Mouse (Mus musculus) limb, embryonic 12.5 days (tissue): Measurements from ENCODE around the gene Tacc3. TPM values are rescaled to one million over a fixed set of nuclear protein-coding genes. Genes with fewer than 3 reads are reported as not detected.

Experiments used
- ATAC-seq: fragments of 200-750 bp; cut with Nextera tagmentation; 2 replicates; pipeline ENCODE4 v1.8.0; 2017; ENCODE audit warnings: low read depth, moderate TSS enrichment; ENCODE audit not compliant: insufficient number of reproducible peaks, insufficient read depth, low FRiP score, low TSS enrichment
- H3K27ac ChIP-seq: fragments of 300-500 bp; sonication (generic); 2 replicates; pipeline ENCODE4 v1.5.1; 2016; ENCODE audit warnings: mild to moderate bottlenecking, moderate library complexity
- H3K27me3 ChIP-seq: fragments of 300-500 bp; sonication (generic); 2 replicates; pipeline ENCODE4 v1.6.1; 2016; ENCODE audit warnings: mild to moderate bottlenecking, moderate library complexity
- H3K36me3 ChIP-seq: fragments of 300-500 bp; sonication (generic); 2 replicates; pipeline ENCODE4 v1.6.1; 2016; ENCODE audit warnings: mild to moderate bottlenecking, moderate library complexity
- H3K4me1 ChIP-seq: fragments of 300-500 bp; sonication (generic); replicated peaks from 2 replicates; pipeline ENCODE4 v1.6.1; 2016
- H3K4me2 ChIP-seq: fragments of 300-500 bp; sonication (generic); 2 replicates; pipeline ENCODE4 v1.6.1; 2016; ENCODE audit warnings: mild to moderate bottlenecking, moderate library complexity
- H3K4me3 ChIP-seq: fragments of 300-500 bp; sonication (generic); replicated peaks from 2 replicates; pipeline ENCODE4 v1.5.1; 2016; ENCODE audit warnings: mild to moderate bottlenecking
- H3K9ac ChIP-seq: fragments of 300-500 bp; sonication (generic); replicated peaks from 2 replicates; pipeline ENCODE4 v1.6.1; 2016; ENCODE audit warnings: mild to moderate bottlenecking, moderate library complexity
- H3K9me3 ChIP-seq: fragments of 300-500 bp; sonication (generic); 2 replicates; pipeline ENCODE4 v1.6.1; 2016; ENCODE audit warnings: mild to moderate bottlenecking, moderate library complexity
- whole genome bisulfite sequencing: fragments of 180-500 bp; shearing (Covaris S2); methylation state at CpG from one replicate; pipeline ENCODE4 v1.1.7; 2016; 5-methylcytosine and 5-hydroxymethylcytosine counted together
- polyA plus RNA-seq: library from polyadenylated mRNA; unstranded; fragments of >200 nt; fragmentation: Nextera tagmentation; extraction: Ambion mirVana; gene quantifications from 2 replicates; pipeline ENCODE4 v1.2.1, GENCODE M21; 2016

The Tacc3 gene
- polyA plus RNA-seq = 258 and 275 TPM in 2 replicates

DNA sequence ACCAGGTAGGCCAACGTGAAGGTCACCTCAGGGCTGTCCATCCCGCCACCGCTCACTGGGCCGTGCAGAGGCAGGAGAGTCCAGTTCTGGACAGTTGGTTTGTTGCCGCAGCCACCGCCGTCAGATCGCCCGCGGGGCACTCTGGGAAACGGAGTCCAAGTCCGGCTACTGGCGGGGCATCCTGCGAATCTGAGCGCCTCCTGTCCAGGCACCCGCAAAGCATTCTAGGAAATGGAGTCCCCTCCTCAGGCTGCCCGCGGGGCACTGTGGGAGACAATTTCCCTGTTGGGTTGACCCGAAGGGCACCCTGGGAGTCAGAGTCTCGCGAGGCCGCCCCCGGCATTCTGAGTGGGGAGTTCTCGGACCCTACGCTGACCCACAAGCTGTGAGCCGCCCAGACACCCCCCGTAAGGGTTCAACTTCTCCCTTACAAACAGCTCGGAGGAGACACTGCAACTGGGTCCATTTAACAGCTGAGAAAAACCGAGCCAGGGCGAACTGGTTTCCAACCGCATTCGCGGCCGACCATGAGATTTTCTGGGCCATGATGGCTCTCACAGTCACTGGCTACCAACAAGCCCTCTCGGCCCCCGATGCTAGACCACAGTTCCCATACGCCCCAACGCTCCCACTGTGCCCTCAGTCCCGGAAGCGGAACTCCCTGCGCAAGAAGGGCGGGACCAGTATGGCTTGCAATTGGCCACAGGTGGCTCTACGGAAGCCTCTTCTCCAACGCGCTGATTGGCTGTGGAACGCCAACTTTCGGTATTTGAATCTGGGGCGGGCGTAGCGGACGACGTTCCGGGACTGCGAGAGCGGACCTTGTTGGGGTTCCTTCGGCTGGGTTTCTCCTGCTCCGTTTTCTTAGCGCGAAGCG lies at the start of gene Tacc3, which contains the start of gene Tmem129:
Gene Tacc3, plus strand, starts transcription at position 342 of the 877 bp plus-strand sequence.
Gene Tmem129, minus strand, starts transcription at position 630 of the 877 bp plus-strand sequence.
- H3K27me3 ChIP-seq = no peaks in the 10 kb centered on the region
- WGBS = under 1% methylated on average over 60 of the region's 60 CpGs
- peak within 1 kb of the TSS; percentile 82 for H3K9ac ChIP-seq
- peak within 1 kb of the TSS; percentile 95 for H3K4me2 ChIP-seq
- peak; percentile 97 for ATAC-seq
- peaks cover 52% of the 10 kb centered on the region for H3K36me3 ChIP-seq
- no peaks in the 10 kb centered on the region for H3K9me3 ChIP-seq
- H3K27ac ChIP-seq = peak within 1 kb of the TSS; percentile 92
- peaks cover 37% of the 10 kb centered on the region for H3K4me1 ChIP-seq
- H3K4me3 ChIP-seq = peak within 1 kb of the TSS; percentile 81

DNA sequence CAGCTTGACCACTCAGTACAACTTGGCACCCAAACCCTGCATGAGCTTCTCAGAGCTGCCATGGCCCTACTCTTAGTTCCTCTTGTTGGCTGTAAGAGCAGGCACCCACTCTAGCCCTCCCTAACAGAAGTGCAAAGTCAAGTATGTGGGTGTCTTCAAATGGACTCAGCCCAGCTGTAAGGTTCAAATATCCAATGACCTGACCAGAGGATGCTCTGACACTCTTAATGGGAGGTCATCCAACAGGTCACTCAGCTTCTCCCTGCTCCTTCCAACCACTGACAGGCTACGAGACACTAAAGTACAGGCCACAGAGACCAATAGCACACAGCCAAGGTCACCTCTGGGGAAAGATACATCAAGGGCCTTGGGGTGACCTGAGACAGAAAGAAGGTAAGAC lies 48.7 kb upstream of the Tacc3 start:
- Histone ChIP-seq H3K36me3 (peaks cover 87% of the 10 kb centered on the region), H3K9ac (no peak overlapping the region), H3K27ac (no peak overlapping the region), H3K9me3 (no peaks in the 10 kb centered on the region), H3K4me1 (no peaks in the 10 kb centered on the region), H3K4me2 (no peak overlapping the region), H3K27me3 (no peaks in the 10 kb centered on the region), H3K4me3 (no peak overlapping the region)
- 97% methylated on average over 1 of the region's 1 CpGs for WGBS
- ATAC-seq = no peak

DNA sequence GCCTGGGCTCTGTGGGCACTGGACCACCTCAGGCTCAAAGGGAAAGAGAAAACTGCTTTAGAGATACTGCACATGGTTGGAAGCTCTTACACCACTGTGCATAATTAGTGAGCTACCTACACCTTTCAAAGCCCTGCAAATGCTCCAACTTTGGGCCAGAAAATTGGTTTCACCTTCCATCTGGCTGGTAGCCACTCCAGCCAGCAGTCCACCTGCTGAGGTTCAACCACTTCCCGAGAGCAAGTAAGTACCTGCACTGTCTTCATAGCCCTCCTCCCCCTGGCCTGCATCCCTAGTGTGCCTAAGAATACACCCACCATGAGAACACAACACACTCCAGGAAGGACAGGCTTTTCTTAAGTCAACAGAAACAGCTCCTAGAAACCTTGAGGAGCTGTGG lies 46.1 kb upstream of the Tacc3 start:
- no peaks in the 10 kb centered on the region for H3K27me3 ChIP-seq
- 85% methylated on average over 1 of the region's 1 CpGs for WGBS
- no peak overlapping the region for H3K27ac ChIP-seq
- H3K36me3 ChIP-seq = peaks cover 76% of the 10 kb centered on the region
- H3K9ac ChIP-seq = no peak overlapping the region
- H3K4me2 ChIP-seq = no peak overlapping the region
- no peak for ATAC-seq
- H3K4me3 ChIP-seq = no peak overlapping the region
- no peaks in the 10 kb centered on the region for H3K9me3 ChIP-seq
- no peaks in the 10 kb centered on the region for H3K4me1 ChIP-seq

DNA sequence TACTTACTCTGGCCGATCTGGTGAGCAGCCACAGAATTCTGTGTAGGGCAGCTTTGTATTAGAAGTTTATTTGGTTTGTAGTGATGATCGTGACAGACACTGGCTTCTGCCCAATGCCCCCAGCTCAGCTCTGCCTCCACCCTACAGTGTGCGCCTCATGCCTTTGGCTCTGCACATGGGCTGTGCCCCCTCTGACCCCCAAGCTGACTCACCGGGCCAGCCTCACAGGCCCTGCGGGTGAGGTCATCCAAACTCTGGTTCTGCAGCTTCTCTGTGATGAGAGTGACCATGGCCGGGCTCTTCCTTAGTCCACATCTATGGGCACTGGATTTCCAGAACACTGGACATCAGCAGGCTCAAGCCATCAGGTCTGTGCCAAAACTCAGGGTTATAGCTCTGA lies 43.5 kb upstream of the Tacc3 start:
- H3K9me3 ChIP-seq = no peaks in the 10 kb centered on the region
- no peaks in the 10 kb centered on the region for H3K27me3 ChIP-seq
- WGBS = 95% methylated on average over 6 of the region's 6 CpGs
- no peak overlapping the region for H3K27ac ChIP-seq
- H3K36me3 ChIP-seq = peaks cover 50% of the 10 kb centered on the region
- no peak; the same call in 1 of the 2 replicates for ATAC-seq
- H3K4me2 ChIP-seq = no peak overlapping the region
- no peaks in the 10 kb centered on the region for H3K4me1 ChIP-seq
- no peak overlapping the region for H3K9ac ChIP-seq
- H3K4me3 ChIP-seq = no peak overlapping the region

DNA sequence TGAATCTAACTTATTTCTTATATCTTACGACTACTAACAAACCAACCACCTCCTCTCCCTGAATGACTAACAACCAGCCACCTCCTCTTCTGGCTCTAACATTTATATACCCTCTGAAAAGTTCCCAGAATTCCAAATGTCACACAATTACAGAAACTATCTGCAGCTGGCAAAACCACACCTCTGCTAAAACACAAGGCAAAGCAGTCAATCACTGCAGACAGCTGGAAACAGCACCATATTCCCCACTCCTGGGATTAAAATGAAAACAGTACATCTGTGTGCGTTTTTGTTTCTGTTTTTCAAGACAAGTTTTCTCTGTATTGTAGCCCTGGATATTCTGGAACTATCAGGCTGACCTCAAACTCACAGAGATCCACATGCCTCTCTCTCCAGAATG lies 35.3 kb upstream of the Tacc3 start:
- H3K27me3 ChIP-seq = no peaks in the 10 kb centered on the region
- peaks cover 4% of the 10 kb centered on the region for H3K4me1 ChIP-seq
- no peaks in the 10 kb centered on the region for H3K9me3 ChIP-seq
- no peak overlapping the region for H3K9ac ChIP-seq
- 94% methylated on average over 2 of the region's 2 CpGs for WGBS
- H3K36me3 ChIP-seq = peaks cover 15% of the 10 kb centered on the region; the same call in 1 of the 2 replicates
- H3K4me3 ChIP-seq = no peak overlapping the region
- H3K4me2 ChIP-seq = no peak overlapping the region
- ATAC-seq = no peak
- H3K27ac ChIP-seq = no peak overlapping the region

DNA sequence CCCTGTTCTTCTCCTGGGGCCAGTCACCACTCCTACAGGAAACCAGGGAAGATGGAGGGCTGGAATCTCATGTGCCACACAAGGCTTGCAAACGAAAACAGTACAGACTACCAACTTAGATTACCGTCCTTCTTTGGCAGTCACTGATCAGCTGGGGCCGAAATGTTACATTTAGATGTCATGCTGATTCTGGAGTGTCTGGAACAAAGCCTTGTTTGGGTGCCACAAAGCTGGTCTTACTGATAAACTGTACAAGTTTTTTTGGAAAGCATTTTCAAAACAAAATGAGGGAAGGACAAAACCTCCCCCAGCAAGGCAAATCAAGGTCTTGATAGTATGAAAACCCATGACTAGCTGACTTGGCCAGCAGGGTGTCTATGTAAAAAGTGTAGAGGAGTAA lies 34.2 kb upstream of the Tacc3 start:
- H3K4me3 ChIP-seq = no peak overlapping the region
- H3K9me3 ChIP-seq = no peaks in the 10 kb centered on the region
- peaks cover 11% of the 10 kb centered on the region for H3K4me1 ChIP-seq
- ATAC-seq = no peak
- H3K27ac ChIP-seq = no peak overlapping the region
- no peaks in the 10 kb centered on the region for H3K27me3 ChIP-seq
- WGBS = 87% methylated on average over 3 of the region's 3 CpGs
- no peak overlapping the region for H3K4me2 ChIP-seq
- peaks cover 15% of the 10 kb centered on the region; the same call in 1 of the 2 replicates for H3K36me3 ChIP-seq
- no peak overlapping the region for H3K9ac ChIP-seq

DNA sequence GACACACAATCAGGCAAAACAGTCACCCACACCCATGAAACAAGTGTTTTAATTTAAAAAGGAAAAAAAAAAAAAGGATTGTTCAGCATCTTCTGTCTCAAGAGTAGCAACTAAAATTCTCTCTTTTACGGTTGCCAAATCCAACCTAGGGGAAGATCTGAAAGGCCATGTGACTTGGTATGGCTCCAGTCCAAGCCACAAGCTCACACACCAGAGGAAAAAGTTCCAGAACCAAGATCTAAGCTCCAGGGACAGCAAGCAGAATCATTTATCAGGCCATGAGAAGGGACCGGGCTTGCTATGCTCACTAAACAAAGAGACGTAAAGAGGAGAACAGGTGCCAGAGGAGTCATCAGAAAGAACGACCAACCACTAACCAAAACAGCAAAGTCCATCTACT lies 30.0 kb upstream of the Tacc3 start:
- no peak for ATAC-seq
- peaks cover 12% of the 10 kb centered on the region; the same call in 1 of the 2 replicates for H3K36me3 ChIP-seq
- peak overlapping the region; percentile 76 for H3K4me2 ChIP-seq
- H3K4me1 ChIP-seq = peaks cover 22% of the 10 kb centered on the region
- H3K9me3 ChIP-seq = no peaks in the 10 kb centered on the region
- 52% methylated on average over 4 of the region's 4 CpGs for WGBS
- no peaks in the 10 kb centered on the region for H3K27me3 ChIP-seq
- H3K9ac ChIP-seq = peak overlapping the region; percentile 40; the same call in 1 of the 2 replicates
- no peak overlapping the region for H3K27ac ChIP-seq
- H3K4me3 ChIP-seq = peak overlapping the region; percentile 87

DNA sequence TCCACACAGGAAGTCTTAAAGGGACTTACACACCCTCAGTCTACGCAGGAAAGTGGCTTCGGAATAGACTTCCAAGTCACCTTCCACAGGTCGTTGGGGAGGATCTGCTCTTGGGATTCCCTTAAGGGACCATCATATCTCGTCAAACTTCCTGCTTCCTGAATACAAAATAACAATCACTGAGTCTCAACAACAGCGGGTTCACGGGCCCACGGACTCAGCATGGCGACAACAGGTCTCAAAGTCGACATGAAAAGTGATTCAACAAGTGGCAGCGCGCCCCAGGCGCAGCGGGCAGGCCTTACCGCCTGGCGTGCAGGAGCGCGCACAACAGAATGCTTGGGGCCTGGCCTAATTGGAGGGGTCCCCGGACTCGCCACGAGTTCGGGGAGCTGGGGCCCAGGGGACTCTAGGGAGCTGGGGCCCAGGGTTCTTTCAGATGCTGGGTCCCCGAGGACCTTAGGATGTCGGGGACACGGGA lies 29.1 kb upstream of the Tacc3 start:
- H3K9me3 ChIP-seq = no peaks in the 10 kb centered on the region
- H3K4me1 ChIP-seq = peaks cover 22% of the 10 kb centered on the region
- H3K27ac ChIP-seq = peak overlapping the region; percentile 90
- H3K4me2 ChIP-seq = peak overlapping the region; percentile 76
- peaks cover 7% of the 10 kb centered on the region; the same call in 1 of the 2 replicates for H3K36me3 ChIP-seq
- WGBS = under 1% methylated on average over 24 of the region's 24 CpGs
- no peaks in the 10 kb centered on the region for H3K27me3 ChIP-seq
- peak overlapping the region; percentile 84 for H3K9ac ChIP-seq
- peak overlapping the region; percentile 87 for H3K4me3 ChIP-seq
- no peak for ATAC-seq

DNA sequence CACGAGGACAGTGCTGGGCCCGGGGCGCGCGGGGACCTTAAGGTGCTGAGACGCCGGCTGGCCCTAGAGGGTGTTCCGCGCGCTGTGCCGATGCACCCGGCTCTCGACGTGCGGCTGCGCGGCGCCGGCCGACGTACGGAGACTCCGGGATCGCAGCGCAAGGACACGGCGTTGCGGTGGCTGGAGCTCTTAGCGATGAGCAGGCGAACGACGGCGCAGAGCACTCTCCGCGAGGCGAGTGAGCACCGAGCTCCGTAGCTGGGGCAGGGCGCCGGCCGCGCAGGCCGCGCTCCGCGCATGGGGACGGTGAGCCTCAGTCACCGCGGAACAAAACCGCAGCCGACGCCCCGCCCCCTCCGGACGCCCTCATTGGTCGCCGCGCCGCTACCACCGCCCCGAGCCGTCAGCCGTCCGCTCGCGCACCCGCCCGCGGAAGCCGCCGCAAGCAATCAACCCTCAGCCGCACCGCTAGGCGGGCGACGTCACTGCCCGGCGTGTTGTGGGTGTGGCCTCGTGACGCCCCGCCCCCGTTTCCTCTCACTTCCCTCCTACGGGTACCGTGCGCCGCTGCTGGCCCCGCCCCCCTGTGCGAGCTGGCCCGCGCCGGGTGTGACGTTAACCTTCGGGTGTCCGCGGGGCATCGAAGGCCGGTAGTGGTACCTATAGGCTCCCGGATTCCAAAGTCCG lies 28.5 kb upstream of the Tacc3 start, which contains the start of the genes Fam53a and Gm9903:
Gene Fam53a, minus strand, starts transcription at position 335 of the 687 bp plus-strand sequence.
Gene Gm9903, plus strand, starts transcription at position 625 of the 687 bp plus-strand sequence.
- peak; percentile 95 for ATAC-seq
- under 1% methylated on average over 95 of the region's 99 CpGs for WGBS
- Histone ChIP-seq H3K4me2 (peak within 1 kb of the TSS; percentile 76), H3K27me3 (no peaks in the 10 kb centered on the region), H3K4me3 (peak within 1 kb of the TSS; percentile 87), H3K9ac (peak within 1 kb of the TSS; percentile 84), H3K36me3 (peaks cover 8% of the 10 kb centered on the region), H3K4me1 (peaks cover 22% of the 10 kb centered on the region), H3K9me3 (no peaks in the 10 kb centered on the region), H3K27ac (peak within 1 kb of the TSS; percentile 90)

DNA sequence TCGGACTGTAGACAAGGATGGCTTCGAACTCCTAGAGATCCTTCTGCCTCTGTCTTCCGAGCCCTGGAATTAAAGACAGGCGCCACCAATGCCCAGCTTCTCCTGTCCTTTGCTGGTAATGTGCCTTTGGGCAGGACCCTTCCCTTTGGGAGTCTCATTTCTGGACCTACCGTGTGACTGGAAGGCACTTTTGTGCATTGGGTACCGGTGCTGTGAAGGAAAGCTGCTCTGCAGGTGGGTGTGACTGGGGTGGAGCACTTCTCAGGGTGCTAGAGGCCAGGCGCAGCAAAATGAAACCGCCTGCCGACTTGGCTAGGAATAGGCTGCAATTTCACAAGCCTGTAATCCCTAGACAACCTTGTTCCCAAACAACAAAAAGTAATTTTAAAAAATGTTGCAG lies 27.9 kb upstream of the Tacc3 start:
- peak overlapping the region; percentile 61 for H3K9ac ChIP-seq
- WGBS = 1% methylated on average over 9 of the region's 9 CpGs
- peaks cover 22% of the 10 kb centered on the region for H3K4me1 ChIP-seq
- peak overlapping the region; percentile 76 for H3K4me2 ChIP-seq
- peak overlapping the region; percentile 87 for H3K4me3 ChIP-seq
- H3K9me3 ChIP-seq = no peaks in the 10 kb centered on the region
- H3K27me3 ChIP-seq = no peaks in the 10 kb centered on the region
- H3K27ac ChIP-seq = peak overlapping the region; percentile 64
- no peak; the same call in 1 of the 2 replicates for ATAC-seq
- H3K36me3 ChIP-seq = peaks cover 13% of the 10 kb centered on the region

DNA sequence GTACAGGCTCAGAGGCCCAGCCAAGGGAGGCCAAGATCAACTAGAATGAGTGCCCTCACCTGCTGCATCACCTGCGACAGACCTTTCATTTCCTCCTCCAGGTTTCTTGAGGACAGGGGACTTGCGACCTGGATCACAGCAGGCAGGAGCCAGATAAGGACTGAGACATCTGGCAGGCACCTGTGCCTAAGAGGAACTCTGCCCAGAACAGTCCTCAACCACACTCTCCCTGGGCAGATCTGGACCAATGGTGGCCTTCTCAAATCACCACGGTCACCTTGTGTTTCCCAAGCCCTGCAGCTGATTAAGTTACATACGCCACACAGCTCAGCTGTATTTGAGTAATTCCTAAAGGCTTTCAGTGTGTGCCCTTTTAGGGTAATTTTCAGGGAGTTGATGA lies 27.3 kb upstream of the Tacc3 start:
- H3K4me3 ChIP-seq = peak overlapping the region; percentile 87
- WGBS = 36% methylated on average over 4 of the region's 4 CpGs
- 0 out of 2 replicates have a peak overlapping the region, but pooled peaks have one; percentile 61 for H3K9ac ChIP-seq
- peaks cover 22% of the 10 kb centered on the region for H3K4me1 ChIP-seq
- no peak for ATAC-seq
- peaks cover 15% of the 10 kb centered on the region for H3K36me3 ChIP-seq
- peak overlapping the region; percentile 76 for H3K4me2 ChIP-seq
- H3K9me3 ChIP-seq = no peaks in the 10 kb centered on the region
- no peaks in the 10 kb centered on the region for H3K27me3 ChIP-seq
- H3K27ac ChIP-seq = no peak overlapping the region; the same call in 1 of the 2 replicates
